Mouse (Mus musculus): Measurements from ENCODE around the gene Lpgat1.

Lpgat1 gene

GRCm38 (mm10) chr1:191805788-191806187 is 88.2 kb downstream of the Lpgat1 start:
- no peak for DNase-seq (ENCODE audit: low spot score in 2 of 2)

GRCm38 (mm10) chr1:191806740-191807139 is 89.1 kb downstream of the Lpgat1 start:
- DNase-seq (ENCODE audit: low spot score in 2 of 2) = no peak

- DNase-seq (ENCODE audit: low spot score in 2 of 2) = no peak
Measured at GRCm38 (mm10) chr1:191807979-191808378, 90.3 kb downstream of the Lpgat1 start.

GRCm38 (mm10) chr1:191808688-191809223 is 91.1 kb downstream of the Lpgat1 start:
- DNase-seq (ENCODE audit: low spot score in 2 of 2) = no peak

- no peak for DNase-seq (ENCODE audit: low spot score in 2 of 2)
Measured at GRCm38 (mm10) chr1:191811774-191812173, 94.1 kb downstream of the Lpgat1 start.

GRCm38 (mm10) chr1:191812949-191813691 is 95.5 kb downstream of the Lpgat1 start:
- peak in 1 of 2 experiments; percentile 66 for DNase-seq (ENCODE audit: low spot score in 2 of 2)

- peak in 1 of 2 experiments; percentile 76 for DNase-seq (ENCODE audit: low spot score in 2 of 2)
Measured at GRCm38 (mm10) chr1:191814240-191814639, 96.6 kb downstream of the Lpgat1 start.

GRCm38 (mm10) chr1:191814935-191815334 is 97.3 kb downstream of the Lpgat1 start:
- DNase-seq (ENCODE audit: low spot score in 2 of 2) = no peak

- DNase-seq (ENCODE audit: low spot score in 2 of 2) = no peak
Measured at GRCm38 (mm10) chr1:191816596-191816995, 99.0 kb downstream of the Lpgat1 start.

- peak; percentile 79 to 85 for DNase-seq (ENCODE audit: low spot score in 2 of 2)
Measured at GRCm38 (mm10) chr1:191817418-191818144, 99.9 kb downstream of the Lpgat1 start.

- DNase-seq (ENCODE audit: low spot score in 2 of 2) = no peak
Measured at GRCm38 (mm10) chr1:191818145-191818631, 100.6 kb downstream of the Lpgat1 start.

- no peak for DNase-seq (ENCODE audit: low spot score in 2 of 2)
Measured at GRCm38 (mm10) chr1:191819026-191819425, 101.4 kb downstream of the Lpgat1 start.

GRCm38 (mm10) chr1:191820951-191821325 is 103.3 kb downstream of the Lpgat1 start:
- DNase-seq (ENCODE audit: low spot score in 2 of 2) = no peak

- peak; percentile 89 for DNase-seq (ENCODE audit: low spot score in 2 of 2)
Measured at GRCm38 (mm10) chr1:191821326-191822091, 103.9 kb downstream of the Lpgat1 start, which contains the start of gene Nek2. Gene Nek2 (plus strand): TSS chr1:191821444.

- no peak for DNase-seq (ENCODE audit: low spot score in 2 of 2)
Measured at GRCm38 (mm10) chr1:191829124-191829523, 111.5 kb downstream of the Lpgat1 start.

GRCm38 (mm10) chr1:191833396-191833795 is 115.8 kb downstream of the Lpgat1 start:
- DNase-seq (ENCODE audit: low spot score in 2 of 2) = no peak

Data from natural killer cell, adult 2 months (primary cell).